Mouse (Mus musculus) intestine, embryonic 14.5 days (tissue): ENCODE measurements around the gene Traf3ip1. TPM values are rescaled to one million over a fixed set of nuclear protein-coding genes. Genes with fewer than 3 reads are reported as not detected.

ENCODE experiments used
- ATAC-seq: fragments of 200-750 bp; cut with Nextera tagmentation; replicated peaks from 2 replicates; pipeline ENCODE4 v1.8.0; 2017; ENCODE audit warnings: low read depth, moderate number of reproducible peaks, moderate TSS enrichment, moderate library complexity; ENCODE audit not compliant: low FRiP score, low TSS enrichment
- DNase-seq: peaks from one replicate; pipeline ENCODE4 v3.0.0-alpha.2; 2018; ENCODE audit warnings: low spot score
- H3K27ac ChIP-seq: fragments of 300-500 bp; sonication (generic); 2 replicates; pipeline ENCODE4 v1.5.1; 2014; ENCODE audit warnings: low read depth, mild to moderate bottlenecking, control low read depth
- H3K27me3 ChIP-seq: fragments of 300-500 bp; sonication (generic); replicated peaks from 2 replicates; pipeline ENCODE4 v1.6.1; 2014; ENCODE audit warnings: low read length, control low read depth; ENCODE audit not compliant: control insufficient read depth, insufficient read depth
- H3K36me3 ChIP-seq: fragments of 300-500 bp; sonication (generic); 2 replicates; pipeline ENCODE4 v1.6.1; 2014; ENCODE audit warnings: low read length, control low read depth; ENCODE audit not compliant: control insufficient read depth, insufficient read depth
- H3K4me1 ChIP-seq: fragments of 300-500 bp; sonication (generic); replicated peaks from 2 replicates; pipeline ENCODE4 v1.6.1; 2014; ENCODE audit warnings: low read length, control low read depth, mixed read lengths; ENCODE audit not compliant: control insufficient read depth, insufficient read depth
- H3K4me2 ChIP-seq: fragments of 300-500 bp; sonication (generic); 2 replicates; pipeline ENCODE4 v1.6.1; 2014; ENCODE audit warnings: low read length
- H3K4me3 ChIP-seq: fragments of 300-500 bp; sonication (generic); 2 replicates; pipeline ENCODE4 v1.5.1; 2014; ENCODE audit warnings: low read depth, low read length, control low read depth, mixed read lengths
- H3K9ac ChIP-seq: fragments of 300-500 bp; sonication (generic); 2 replicates; pipeline ENCODE4 v1.6.1; 2014; ENCODE audit warnings: mild to moderate bottlenecking, low read length
- H3K9me3 ChIP-seq: fragments of 300-500 bp; sonication (generic); 2 replicates; pipeline ENCODE4 v1.6.1; 2016; ENCODE audit warnings: low read length, control low read depth; ENCODE audit not compliant: control insufficient read depth
- WGBS: fragments of 180-500 bp; shearing (Covaris S2); extraction: QIAGEN DNeasy Blood & Tissue Kit; methylation state at CpG from one replicate; pipeline ENCODE4 v1.1.7; 2014; 5-methylcytosine and 5-hydroxymethylcytosine counted together
- polyA plus RNA-seq: library from polyadenylated mRNA; unstranded; fragments of >200 nt; fragmentation: Nextera tagmentation; extraction: Ambion mirVana; gene quantifications from 2 replicates; pipeline ENCODE4 v1.2.1, GENCODE M21; 2014

Gene Traf3ip1
- polyA plus RNA-seq, 1 experiment from 2014 or later: 5.9 TPM

- WGBS: 78% methylated on average over 7 of the region's 7 CpGs
- no peak overlapping the region for H3K4me2 ChIP-seq
These were observed 11.7 kb upstream of the Traf3ip1 start for GRCm38 (mm10) chr1:91482616-91483211.

GRCm38 (mm10) chr1:91483304-91484010 is 11.0 kb upstream of the Traf3ip1 start:
- Histone ChIP-seq H3K27me3 (no peaks in the 10 kb centered on the region), H3K36me3 (no peaks in the 10 kb centered on the region), H3K4me1 (no peaks in the 10 kb centered on the region), H3K9me3 (no peaks in the 10 kb centered on the region), H3K4me3 (no peak overlapping the region), H3K4me2 (no peak overlapping the region), H3K27ac (no peak overlapping the region), H3K9ac (no peak overlapping the region)
- peak; percentile 86 for ATAC-seq
- DNase-seq: peak; percentile 89
- WGBS: 28% methylated on average over 10 of the region's 10 CpGs

More at GRCm38 (mm10) chr1:91482616-91483211, 11.7 kb upstream of the Traf3ip1 start:
- ATAC-seq (no peak), DNase-seq (no peak)
- no peaks in the 10 kb centered on the region for H3K4me1 ChIP-seq
- no peaks in the 10 kb centered on the region for H3K27me3 ChIP-seq
- H3K4me3 ChIP-seq: no peak overlapping the region
- H3K36me3 ChIP-seq: no peaks in the 10 kb centered on the region
- no peak overlapping the region for H3K27ac ChIP-seq
- H3K9me3 ChIP-seq: no peaks in the 10 kb centered on the region
- H3K9ac ChIP-seq: no peak overlapping the region

GRCm38 (mm10) chr1:91484011-91484346 is 10.5 kb upstream of the Traf3ip1 start:
- no peak overlapping the region for H3K4me2 ChIP-seq
- no peaks in the 10 kb centered on the region for H3K27me3 ChIP-seq
- H3K36me3 ChIP-seq: no peaks in the 10 kb centered on the region
- H3K4me3 ChIP-seq: no peak overlapping the region
- ATAC-seq (0 out of 2 replicates have a peak, but pooled peaks have one; percentile 5), DNase-seq (no peak)
- no peaks in the 10 kb centered on the region for H3K9me3 ChIP-seq
- no peak overlapping the region for H3K9ac ChIP-seq
- no peaks in the 10 kb centered on the region for H3K4me1 ChIP-seq
- WGBS: 74% methylated on average over 5 of the region's 5 CpGs
- no peak overlapping the region for H3K27ac ChIP-seq

- ATAC-seq (no peak), DNase-seq (no peak)
- H3K36me3 ChIP-seq: no peaks in the 10 kb centered on the region
- no peak overlapping the region for H3K9ac ChIP-seq
- H3K4me3 ChIP-seq: no peak overlapping the region
- H3K4me2 ChIP-seq: no peak overlapping the region
- no peaks in the 10 kb centered on the region for H3K27me3 ChIP-seq
- H3K27ac ChIP-seq: no peak overlapping the region
- WGBS: 71% methylated on average over 3 of the region's 3 CpGs
- H3K9me3 ChIP-seq: no peaks in the 10 kb centered on the region
- H3K4me1 ChIP-seq: no peaks in the 10 kb centered on the region
These were observed 9.0 kb upstream of the Traf3ip1 start for GRCm38 (mm10) chr1:91485422-91485821.

GRCm38 (mm10) chr1:91486165-91486564 is 8.3 kb upstream of the Traf3ip1 start:
- no peaks in the 10 kb centered on the region for H3K27me3 ChIP-seq
- no peak overlapping the region for H3K27ac ChIP-seq
- DNase-seq (no peak), ATAC-seq (no peak)
- no peak overlapping the region for H3K9ac ChIP-seq
- no peak overlapping the region for H3K4me3 ChIP-seq
- H3K9me3 ChIP-seq: no peaks in the 10 kb centered on the region
- no peaks in the 10 kb centered on the region for H3K4me1 ChIP-seq
- WGBS: 94% methylated on average over 3 of the region's 3 CpGs
- H3K4me2 ChIP-seq: no peak overlapping the region
- H3K36me3 ChIP-seq: no peaks in the 10 kb centered on the region

- ATAC-seq (no peak), DNase-seq (no peak)
- Histone ChIP-seq H3K27me3 (no peaks in the 10 kb centered on the region), H3K27ac (no peak overlapping the region), H3K4me1 (peaks cover 3% of the 10 kb centered on the region; the same call in 1 of the 2 replicates), H3K9ac (no peak overlapping the region), H3K36me3 (no peaks in the 10 kb centered on the region), H3K4me2 (no peak overlapping the region), H3K9me3 (no peaks in the 10 kb centered on the region), H3K4me3 (no peak overlapping the region)
- WGBS: 62% methylated on average over 1 of the region's 1 CpGs
These were observed 4.1 kb upstream of the Traf3ip1 start for GRCm38 (mm10) chr1:91490322-91490721.

- Histone ChIP-seq H3K4me3 (no peak overlapping the region), H3K9me3 (no peaks in the 10 kb centered on the region), H3K27ac (no peak overlapping the region), H3K4me2 (no peak overlapping the region), H3K27me3 (no peaks in the 10 kb centered on the region), H3K36me3 (no peaks in the 10 kb centered on the region), H3K9ac (no peak overlapping the region), H3K4me1 (peaks cover 7% of the 10 kb centered on the region; the same call in 1 of the 2 replicates)
- DNase-seq (no peak), ATAC-seq (no peak)
- 64% methylated on average over 2 of the region's 2 CpGs for WGBS
These were observed 1.7 kb upstream of the Traf3ip1 start for GRCm38 (mm10) chr1:91492740-91493139.

GRCm38 (mm10) chr1:91493938-91494337 is 509 bp upstream of the Traf3ip1 start:
- WGBS: 45% methylated on average over 3 of the region's 3 CpGs
- H3K9ac ChIP-seq: no peak overlapping the region
- DNase-seq (no peak), ATAC-seq (no peak)
- H3K27ac ChIP-seq: no peak overlapping the region
- peak overlapping the region; percentile 89 for H3K4me3 ChIP-seq
- no peaks in the 10 kb centered on the region for H3K27me3 ChIP-seq
- H3K9me3 ChIP-seq: no peaks in the 10 kb centered on the region
- peak overlapping the region; percentile 90 for H3K4me2 ChIP-seq
- H3K36me3 ChIP-seq: 0 out of 2 replicates have a peak, but pooled peaks cover under 1% of the 10 kb centered on the region
- peaks cover 7% of the 10 kb centered on the region; the same call in 1 of the 2 replicates for H3K4me1 ChIP-seq

- peak overlapping the region; percentile 89 for H3K4me3 ChIP-seq
- H3K36me3 ChIP-seq: peaks cover 13% of the 10 kb centered on the region
- no peak overlapping the region for H3K27ac ChIP-seq
- H3K9me3 ChIP-seq: no peaks in the 10 kb centered on the region
- H3K4me2 ChIP-seq: peak overlapping the region; percentile 90
- H3K4me1 ChIP-seq: peaks cover 7% of the 10 kb centered on the region; the same call in 1 of the 2 replicates
- ATAC-seq: no peak
- no peaks in the 10 kb centered on the region for H3K27me3 ChIP-seq
- DNase-seq: no peak
- H3K9ac ChIP-seq: peak overlapping the region; percentile 58
- WGBS: 38% methylated on average over 5 of the region's 5 CpGs
These were observed 874 bp downstream of the Traf3ip1 start for GRCm38 (mm10) chr1:91495321-91495720.
